Mouse (Mus musculus) midbrain, embryonic 16.5 days (tissue): ENCODE measurements around the gene Slc10a6. TPM values are rescaled to one million over a fixed set of nuclear protein-coding genes. Genes with fewer than 3 reads are reported as not detected.

Experiments used
- ATAC-seq: fragments of 200-750 bp; cut with Nextera tagmentation; 2 replicates; pipeline ENCODE4 v1.8.0; 2017; ENCODE audit warnings: moderate TSS enrichment
- H3K27ac ChIP-seq: fragments of 300-500 bp; sonication (generic); 2 replicates; pipeline ENCODE4 v1.5.1; 2014; ENCODE audit warnings: mild to moderate bottlenecking, low read length, mixed read lengths
- H3K27me3 ChIP-seq: fragments of 300-500 bp; sonication (generic); 2 replicates; pipeline ENCODE4 v1.6.1; 2014; ENCODE audit warnings: low read depth, low read length, mixed read lengths; ENCODE audit not compliant: control insufficient read depth, insufficient read depth
- H3K36me3 ChIP-seq: fragments of 300-500 bp; sonication (generic); 2 replicates; pipeline ENCODE4 v1.6.1; 2014; ENCODE audit warnings: mild to moderate bottlenecking, low read length, moderate library complexity, mixed read lengths; ENCODE audit not compliant: control insufficient read depth, insufficient read depth
- H3K4me1 ChIP-seq: fragments of 300-500 bp; sonication (generic); 2 replicates; pipeline ENCODE4 v1.6.1; 2014; ENCODE audit warnings: mild to moderate bottlenecking, low read length, mixed read lengths; ENCODE audit not compliant: control insufficient read depth, insufficient read depth
- H3K4me2 ChIP-seq: fragments of 300-500 bp; sonication (generic); 2 replicates; pipeline ENCODE4 v1.6.1; 2014; ENCODE audit warnings: mild to moderate bottlenecking, low read length, mixed read lengths
- H3K4me3 ChIP-seq: fragments of 300-500 bp; sonication (generic); 2 replicates; pipeline ENCODE4 v1.5.1; 2014; ENCODE audit warnings: low read depth, mild to moderate bottlenecking, low read length, moderate library complexity, mixed read lengths
- H3K9ac ChIP-seq: fragments of 300-500 bp; sonication (generic); 2 replicates; pipeline ENCODE4 v1.6.1; 2014; ENCODE audit warnings: low read depth, low read length, mixed read lengths
- H3K9me3 ChIP-seq: fragments of 300-500 bp; sonication (generic); replicated peaks from 2 replicates; pipeline ENCODE4 v1.6.1; 2014; ENCODE audit warnings: mild to moderate bottlenecking, low read length, mixed read lengths; ENCODE audit not compliant: control insufficient read depth, poor library complexity, severe bottlenecking
- WGBS: fragments of 180-500 bp; shearing (Covaris S2); extraction: QIAGEN DNeasy Blood & Tissue Kit; methylation state at CpG from one replicate; pipeline ENCODE4 v1.1.7; 2014; 5-methylcytosine and 5-hydroxymethylcytosine counted together
- polyA plus RNA-seq: library from polyadenylated mRNA; unstranded; fragments of >200 nt; fragmentation: Nextera tagmentation; extraction: Ambion mirVana; gene quantifications from 2 replicates; pipeline ENCODE4 v1.2.1, GENCODE M21; 2015

Gene Slc10a6
- polyA plus RNA-seq, 1 experiment from 2014 or later = 0.39 TPM

GRCm38 (mm10) chr5:103605707-103606106 lies 23.5 kb downstream of the Slc10a6 start:
- no peak for ATAC-seq
- 82% methylated on average over 7 of the region's 7 CpGs for WGBS
- no peak overlapping the region for H3K9ac ChIP-seq

GRCm38 (mm10) chr5:103603115-103603893 lies 25.9 kb downstream of the Slc10a6 start:
- 32% methylated on average over 11 of the region's 11 CpGs for WGBS
- ATAC-seq = peak; percentile 72
- Histone ChIP-seq H3K9me3 (no peaks in the 10 kb centered on the region), H3K27ac (no peak overlapping the region), H3K36me3 (no peaks in the 10 kb centered on the region), H3K9ac (no peak overlapping the region), H3K27me3 (no peaks in the 10 kb centered on the region), H3K4me1 (peaks cover 2% of the 10 kb centered on the region; the same call in 1 of the 2 replicates), H3K4me2 (no peak overlapping the region), H3K4me3 (no peak overlapping the region)

More at GRCm38 (mm10) chr5:103605707-103606106, 23.5 kb downstream of the Slc10a6 start:
- Histone ChIP-seq H3K36me3 (no peaks in the 10 kb centered on the region), H3K27me3 (no peaks in the 10 kb centered on the region), H3K4me2 (no peak overlapping the region), H3K27ac (no peak overlapping the region), H3K4me3 (no peak overlapping the region), H3K4me1 (peaks cover 2% of the 10 kb centered on the region; the same call in 1 of the 2 replicates), H3K9me3 (no peaks in the 10 kb centered on the region)

GRCm38 (mm10) chr5:103598881-103599280 lies 30.3 kb downstream of the Slc10a6 start:
- ATAC-seq = no peak
- no peak overlapping the region for H3K27ac ChIP-seq
- 84% methylated on average over 5 of the region's 5 CpGs for WGBS

GRCm38 (mm10) chr5:103598264-103598663 lies 30.9 kb downstream of the Slc10a6 start:
- Histone ChIP-seq H3K27me3 (no peaks in the 10 kb centered on the region), H3K9ac (no peak overlapping the region), H3K36me3 (no peaks in the 10 kb centered on the region), H3K4me3 (no peak overlapping the region), H3K4me2 (no peak overlapping the region), H3K4me1 (peaks cover 10% of the 10 kb centered on the region; the same call in 1 of the 2 replicates), H3K9me3 (no peaks in the 10 kb centered on the region), H3K27ac (no peak overlapping the region)
- ATAC-seq = no peak
- WGBS = 80% methylated on average over 9 of the region's 9 CpGs

More at GRCm38 (mm10) chr5:103598881-103599280, 30.3 kb downstream of the Slc10a6 start:
- Histone ChIP-seq H3K4me2 (no peak overlapping the region), H3K4me1 (peaks cover 10% of the 10 kb centered on the region; the same call in 1 of the 2 replicates), H3K36me3 (no peaks in the 10 kb centered on the region), H3K9me3 (no peaks in the 10 kb centered on the region), H3K27me3 (no peaks in the 10 kb centered on the region), H3K4me3 (no peak overlapping the region), H3K9ac (no peak overlapping the region)

- WGBS = 62% methylated on average over 6 of the region's 6 CpGs
- Histone ChIP-seq H3K36me3 (no peaks in the 10 kb centered on the region), H3K4me3 (no peak overlapping the region), H3K27ac (no peak overlapping the region), H3K4me1 (peaks cover 10% of the 10 kb centered on the region; the same call in 1 of the 2 replicates), H3K9ac (no peak overlapping the region), H3K9me3 (no peaks in the 10 kb centered on the region), H3K27me3 (no peaks in the 10 kb centered on the region), H3K4me2 (no peak overlapping the region)
- ATAC-seq = no peak
These were observed 31.6 kb downstream of the Slc10a6 start for GRCm38 (mm10) chr5:103597604-103598003.

- no peaks in the 10 kb centered on the region for H3K9me3 ChIP-seq
- no peaks in the 10 kb centered on the region for H3K27me3 ChIP-seq
- peak; percentile 58 for ATAC-seq
- H3K27ac ChIP-seq = peak overlapping the region; percentile 47
- WGBS = 58% methylated on average over 14 of the region's 14 CpGs
- no peak overlapping the region for H3K9ac ChIP-seq
- H3K4me1 ChIP-seq = peaks cover 10% of the 10 kb centered on the region; the same call in 1 of the 2 replicates
- H3K36me3 ChIP-seq = no peaks in the 10 kb centered on the region
- H3K4me2 ChIP-seq = no peak overlapping the region
- H3K4me3 ChIP-seq = no peak overlapping the region
These were observed 32.6 kb downstream of the Slc10a6 start for GRCm38 (mm10) chr5:103596467-103597146.

GRCm38 (mm10) chr5:103595394-103596226 lies 33.6 kb downstream of the Slc10a6 start:
- Histone ChIP-seq H3K36me3 (no peaks in the 10 kb centered on the region), H3K4me2 (no peak overlapping the region), H3K9me3 (no peaks in the 10 kb centered on the region), H3K4me1 (peaks cover 10% of the 10 kb centered on the region; the same call in 1 of the 2 replicates), H3K9ac (no peak overlapping the region), H3K27me3 (no peaks in the 10 kb centered on the region), H3K27ac (no peak overlapping the region), H3K4me3 (no peak overlapping the region)
- 57% methylated on average over 13 of the region's 13 CpGs for WGBS
- no peak for ATAC-seq

- WGBS = 74% methylated on average over 9 of the region's 9 CpGs
- no peaks in the 10 kb centered on the region for H3K27me3 ChIP-seq
- no peaks in the 10 kb centered on the region for H3K36me3 ChIP-seq
- H3K9me3 ChIP-seq = no peaks in the 10 kb centered on the region
- no peak overlapping the region for H3K4me3 ChIP-seq
- H3K4me2 ChIP-seq = no peak overlapping the region
- H3K27ac ChIP-seq = 0 out of 2 replicates have a peak overlapping the region, but pooled peaks have one; percentile 5
- peak; percentile 65; the same call in 1 of the 2 replicates for ATAC-seq
- peaks cover 10% of the 10 kb centered on the region; the same call in 1 of the 2 replicates for H3K4me1 ChIP-seq
- no peak overlapping the region for H3K9ac ChIP-seq
These were observed 35.6 kb downstream of the Slc10a6 start for GRCm38 (mm10) chr5:103593575-103593974.
